Mouse (Mus musculus): ENCODE data around the gene Gramd1a. TPM values are rescaled to one million over a fixed set of nuclear protein-coding genes. Genes with fewer than 3 reads are reported as not detected.
A peak's percentile ranks its signal among the peaks of the same experiment; 100 is the strongest.

The Gramd1a gene
- polyA plus RNA-seq, 1 experiment: 144 TPM

DNA sequence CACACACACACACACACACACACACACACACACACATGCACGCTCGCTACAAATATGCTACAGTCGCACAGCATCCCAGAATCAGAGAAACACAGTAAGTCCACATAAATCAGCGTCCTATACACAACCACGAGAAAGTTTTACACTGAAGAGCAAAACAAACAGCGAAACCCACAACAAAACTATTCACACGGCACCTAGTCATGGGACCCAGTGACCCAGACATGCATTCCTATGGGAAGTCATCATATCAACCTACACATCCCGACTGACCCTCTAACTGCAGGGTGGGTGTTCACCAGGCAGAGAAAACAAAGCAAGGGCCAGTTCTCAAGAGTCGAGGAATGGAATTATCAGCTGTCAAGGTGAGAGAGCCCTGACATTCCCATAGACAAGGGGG is 6.4 kb downstream of the Gramd1a start:
- peak overlapping the region; percentile 88 for H3K4me3 ChIP-seq (replicated peaks; ENCODE audit: control insufficient read depth, low read depth, low read length)
- TF ChIP-seq POLR2A (IDR thresholded peaks at IDR 0.05; ENCODE audit: borderline replicate concordance, control insufficient read depth, low read depth, low read length) (no peak), CTCF (IDR thresholded peaks at IDR 0.05; ENCODE audit: control insufficient read depth, insufficient read depth, low read length) (no peak)
- WGBS: 4% methylated on average over 9 of the region's 9 CpGs
- no peak overlapping the region; the same call in 1 of the 2 replicates for H3K27ac ChIP-seq (ENCODE audit: control insufficient read depth, insufficient read depth, low read depth, low read length, poor library complexity)
- H3K4me1 ChIP-seq (ENCODE audit: control insufficient read depth, insufficient read depth, low read length): peaks cover 6% of the 10 kb centered on the region

- H3K27ac ChIP-seq (ENCODE audit: control insufficient read depth, insufficient read depth, low read depth, low read length, poor library complexity): peak overlapping the region; percentile 74
- TF ChIP-seq POLR2A (IDR thresholded peaks at IDR 0.05; ENCODE audit: borderline replicate concordance, control insufficient read depth, low read depth, low read length) (no peak), CTCF (IDR thresholded peaks at IDR 0.05; ENCODE audit: control insufficient read depth, insufficient read depth, low read length) (no peak)
- peaks cover 6% of the 10 kb centered on the region for H3K4me1 ChIP-seq (ENCODE audit: control insufficient read depth, insufficient read depth, low read length)
Observed at GRCm38 (mm10) chr7:31148756-31149155, 6.9 kb downstream of the Gramd1a start.

DNA sequence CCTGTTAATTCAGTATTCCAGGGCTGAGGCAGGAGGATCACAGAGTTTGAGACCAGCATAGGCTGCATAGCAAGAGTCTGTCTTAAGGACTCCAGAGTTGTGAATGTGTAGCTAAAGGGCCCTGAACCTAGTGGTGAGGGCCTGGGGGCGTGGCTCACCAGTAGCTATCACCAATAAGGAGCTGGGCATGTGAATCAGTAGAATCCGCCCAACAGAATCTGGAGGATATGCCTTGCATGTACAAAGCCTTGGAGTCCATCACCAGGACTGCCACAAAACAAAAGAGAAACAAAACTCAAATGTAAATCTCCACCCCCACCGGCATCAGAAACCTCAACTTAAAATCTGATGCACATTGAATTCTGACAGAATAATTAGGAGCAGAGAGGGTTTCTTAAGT is 7.6 kb downstream of the Gramd1a start:
- H3K27ac ChIP-seq (ENCODE audit: control insufficient read depth, insufficient read depth, low read depth, low read length, poor library complexity): peak overlapping the region; percentile 74
- H3K4me1 ChIP-seq (ENCODE audit: control insufficient read depth, insufficient read depth, low read length): peaks cover 6% of the 10 kb centered on the region

More at GRCm38 (mm10) chr7:31148756-31149155, 6.9 kb downstream of the Gramd1a start:
- peak overlapping the region; percentile 74 for H3K4me3 ChIP-seq (replicated peaks; ENCODE audit: control insufficient read depth, low read depth, low read length)
- WGBS: under 1% methylated on average over 9 of the region's 9 CpGs

GRCm38 (mm10) chr7:31145596-31146160 is 10.0 kb downstream of the Gramd1a start:
- H3K4me3 ChIP-seq (replicated peaks; ENCODE audit: control insufficient read depth, low read depth, low read length): no peak overlapping the region
- peaks cover 3% of the 10 kb centered on the region for H3K4me1 ChIP-seq (ENCODE audit: control insufficient read depth, insufficient read depth, low read length)
- TF ChIP-seq POLR2A (IDR thresholded peaks at IDR 0.05; ENCODE audit: borderline replicate concordance, control insufficient read depth, low read depth, low read length): no peak
- TF ChIP-seq CTCF (IDR thresholded peaks at IDR 0.05; ENCODE audit: control insufficient read depth, insufficient read depth, low read length): no peak
- 77% methylated on average over 12 of the region's 12 CpGs for WGBS
- H3K27ac ChIP-seq (ENCODE audit: control insufficient read depth, insufficient read depth, low read depth, low read length, poor library complexity): no peak overlapping the region

More for the DNA sequence above, 7.6 kb downstream of the Gramd1a start:
- no peak for TF ChIP-seq POLR2A (IDR thresholded peaks at IDR 0.05; ENCODE audit: borderline replicate concordance, control insufficient read depth, low read depth, low read length)
- no peak for TF ChIP-seq CTCF (IDR thresholded peaks at IDR 0.05; ENCODE audit: control insufficient read depth, insufficient read depth, low read length)
- 43% methylated on average over 3 of the region's 3 CpGs for WGBS
- H3K4me3 ChIP-seq (replicated peaks; ENCODE audit: control insufficient read depth, low read depth, low read length): peak overlapping the region; percentile 46

DNA sequence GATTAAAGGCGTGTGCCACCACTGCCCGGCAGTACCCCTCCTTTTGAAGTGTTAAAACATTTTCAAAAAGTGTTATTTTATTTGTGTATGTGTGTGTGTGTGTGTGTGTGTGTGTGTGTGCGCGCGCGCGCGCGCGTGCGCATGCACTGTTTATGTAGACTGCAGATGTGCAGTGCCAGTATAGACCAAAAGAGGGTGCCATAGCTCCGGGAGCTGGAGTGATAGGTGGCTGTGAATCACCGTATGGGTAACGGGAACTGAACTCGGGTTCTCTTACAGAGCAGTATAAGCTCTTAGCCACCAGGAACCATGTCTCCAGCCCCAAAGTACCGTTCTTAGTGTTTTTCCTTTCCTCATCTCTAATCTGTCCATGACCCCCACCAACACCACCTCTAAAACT is 10.8 kb downstream of the Gramd1a start:
- 96% methylated on average over 16 of the region's 16 CpGs for WGBS
- Histone ChIP-seq H3K4me3 (replicated peaks; ENCODE audit: control insufficient read depth, low read depth, low read length) (no peak overlapping the region), H3K27ac (ENCODE audit: control insufficient read depth, insufficient read depth, low read depth, low read length, poor library complexity) (no peak overlapping the region), H3K4me1 (ENCODE audit: control insufficient read depth, insufficient read depth, low read length) (peaks cover 3% of the 10 kb centered on the region)
- no peak for TF ChIP-seq CTCF (IDR thresholded peaks at IDR 0.05; ENCODE audit: control insufficient read depth, insufficient read depth, low read length)
- no peak for TF ChIP-seq POLR2A (IDR thresholded peaks at IDR 0.05; ENCODE audit: borderline replicate concordance, control insufficient read depth, low read depth, low read length)

GRCm38 (mm10) chr7:31140941-31141340 is 14.8 kb downstream of the Gramd1a start:
- Histone ChIP-seq H3K4me3 (replicated peaks; ENCODE audit: control insufficient read depth, low read depth, low read length) (no peak overlapping the region), H3K4me1 (ENCODE audit: control insufficient read depth, insufficient read depth, low read length) (no peaks in the 10 kb centered on the region; the same call in 1 of the 2 replicates), H3K27ac (ENCODE audit: control insufficient read depth, insufficient read depth, low read depth, low read length, poor library complexity) (no peak overlapping the region)
- 69% methylated on average over 10 of the region's 10 CpGs for WGBS
- TF ChIP-seq POLR2A (IDR thresholded peaks at IDR 0.05; ENCODE audit: borderline replicate concordance, control insufficient read depth, low read depth, low read length) (no peak), CTCF (IDR thresholded peaks at IDR 0.05; ENCODE audit: control insufficient read depth, insufficient read depth, low read length) (no peak)

- Histone ChIP-seq H3K27ac (ENCODE audit: control insufficient read depth, insufficient read depth, low read depth, low read length, poor library complexity) (no peak overlapping the region), H3K4me1 (ENCODE audit: control insufficient read depth, insufficient read depth, low read length) (no peaks in the 10 kb centered on the region; the same call in 1 of the 2 replicates), H3K4me3 (replicated peaks; ENCODE audit: control insufficient read depth, low read depth, low read length) (no peak overlapping the region)
- TF ChIP-seq POLR2A (IDR thresholded peaks at IDR 0.05; ENCODE audit: borderline replicate concordance, control insufficient read depth, low read depth, low read length) (no peak), CTCF (IDR thresholded peaks at IDR 0.05; ENCODE audit: control insufficient read depth, insufficient read depth, low read length) (no peak)
- WGBS: 75% methylated on average over 4 of the region's 4 CpGs
Observed at GRCm38 (mm10) chr7:31140302-31140701, 15.4 kb downstream of the Gramd1a start.

DNA sequence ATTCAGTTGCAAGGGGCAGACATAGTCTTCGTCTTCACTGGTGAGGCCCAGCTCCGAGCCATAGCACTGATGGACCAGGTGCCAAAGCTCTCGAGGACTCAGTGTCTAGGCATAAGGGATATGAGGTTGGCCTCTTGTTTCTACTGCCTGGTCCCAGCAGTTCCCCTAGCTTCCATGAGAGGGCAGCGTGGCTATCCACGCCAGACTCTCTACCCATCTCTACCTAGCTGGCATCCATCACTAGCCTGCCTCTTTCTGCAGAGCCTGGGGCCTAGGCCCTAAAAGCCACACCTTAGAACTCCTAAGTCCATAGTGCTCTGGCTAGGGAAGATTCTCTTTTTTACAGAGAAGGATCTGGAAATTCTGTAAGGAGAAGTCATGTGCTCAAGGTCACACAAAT is 15.9 kb downstream of the Gramd1a start:
- Histone ChIP-seq H3K27ac (ENCODE audit: control insufficient read depth, insufficient read depth, low read depth, low read length, poor library complexity) (no peak overlapping the region), H3K4me1 (ENCODE audit: control insufficient read depth, insufficient read depth, low read length) (no peaks in the 10 kb centered on the region; the same call in 1 of the 2 replicates), H3K4me3 (replicated peaks; ENCODE audit: control insufficient read depth, low read depth, low read length) (no peak overlapping the region)
- TF ChIP-seq CTCF (IDR thresholded peaks at IDR 0.05; ENCODE audit: control insufficient read depth, insufficient read depth, low read length): peak; percentile 94
- TF ChIP-seq POLR2A (IDR thresholded peaks at IDR 0.05; ENCODE audit: borderline replicate concordance, control insufficient read depth, low read depth, low read length): no peak
- 61% methylated on average over 5 of the region's 5 CpGs for WGBS

Measured in bone marrow, adult 2 months (tissue).